Mouse (Mus musculus) adrenal gland, adult 18-20 months (tissue): ENCODE measurements at regions not wholly inside any gene's neighbourhood (a gene's known extent, or its start where the extent isn't known, plus 50 kb on each side); places are given as distances from the start of the nearest gene placed in this dataset.
"Not testable (repeated sequence)": the region's sequence is repeated elsewhere in the genome, so short reads cannot be mapped to it uniquely, and the experiment has no call there.

ENCODE experiments used
- DNase-seq, 2 experiments: peaks; one replicate each; pipeline ENCODE4 v3.0.0; 2021 to 2022; ENCODE audit warnings: low spot score in 2 of 2

GRCm38 (mm10) chr6:95058017-95058416 lies 59.0 kb upstream of the Kbtbd8 start:
- no peak for DNase-seq

GRCm38 (mm10) chr6:95056222-95056621 lies 60.8 kb upstream of the Kbtbd8 start:
- DNase-seq: no peak

GRCm38 (mm10) chr6:95053717-95054382 lies 63.2 kb upstream of the Kbtbd8 start:
- no peak for DNase-seq

DNA sequence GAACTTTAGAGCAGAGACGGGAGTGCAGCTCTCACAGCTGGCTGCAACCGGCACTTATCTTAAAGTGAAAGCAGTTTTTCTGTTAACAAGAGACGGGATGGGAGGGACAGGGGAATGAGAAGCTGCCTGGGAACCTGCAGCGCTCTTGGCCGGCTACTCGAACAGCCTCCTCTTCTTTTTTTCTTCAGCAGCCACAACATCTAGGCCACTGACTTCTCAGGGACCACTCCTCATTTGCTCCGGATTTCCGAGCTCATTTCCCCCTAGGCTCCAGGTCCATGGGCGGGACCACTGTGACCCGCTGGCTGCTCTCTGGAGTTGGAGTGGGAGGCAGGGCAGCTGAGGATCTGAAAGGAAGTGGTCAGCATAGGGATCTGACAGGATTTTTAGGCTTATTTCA lies 75.7 kb upstream of the Kbtbd8 start:
- not testable (repeated sequence) for DNase-seq

DNA sequence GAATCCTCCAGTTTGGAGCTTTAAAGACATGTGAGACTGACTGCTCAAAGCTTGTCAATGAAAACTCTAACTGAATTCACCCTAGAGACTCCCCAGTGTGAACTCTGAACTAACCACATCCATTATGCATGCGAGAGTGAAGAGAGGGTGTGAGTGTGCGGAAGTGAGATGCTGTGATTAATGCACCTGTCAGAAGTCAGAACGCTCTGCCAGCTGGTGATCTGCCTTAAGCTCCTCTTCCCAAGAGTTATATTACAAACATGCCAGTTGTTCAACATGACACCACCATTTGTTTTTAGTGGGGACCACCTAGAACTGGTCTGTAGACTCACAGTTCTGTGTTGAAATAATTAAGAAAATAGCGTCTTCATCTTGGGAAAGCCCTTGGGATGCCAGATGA lies 92.8 kb upstream of the Kbtbd8 start:
- no peak for DNase-seq

GRCm38 (mm10) chr6:95021724-95022123 lies 95.3 kb upstream of the Kbtbd8 start:
- DNase-seq: no peak

- DNase-seq: no peak
These were observed 99.1 kb upstream of the Kbtbd8 start for GRCm38 (mm10) chr6:95017911-95018310.

DNA sequence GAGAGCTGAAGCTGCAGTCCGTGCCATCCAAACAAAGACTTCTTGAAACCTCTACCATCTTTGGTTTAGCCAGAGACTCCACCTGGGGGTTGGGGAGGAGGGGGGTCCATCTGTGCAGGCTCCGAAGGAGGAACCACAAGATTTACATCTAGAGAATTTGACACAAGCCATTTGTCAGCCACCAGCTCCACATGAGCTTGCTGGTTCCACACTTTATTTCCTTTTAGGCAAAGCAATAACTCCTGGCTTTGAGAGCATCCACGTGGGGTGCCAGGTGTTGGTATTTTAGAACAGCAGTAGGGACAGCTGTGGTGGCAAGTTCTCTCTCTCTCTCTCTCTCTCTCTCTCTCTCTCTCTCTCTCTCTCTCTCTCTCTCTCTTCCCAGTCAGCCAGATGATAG lies 99.6 kb upstream of the Kbtbd8 start:
- DNase-seq: no peak

- no peak for DNase-seq
These were observed 103.9 kb upstream of the Kbtbd8 start for GRCm38 (mm10) chr6:95013096-95013495.

GRCm38 (mm10) chr6:95006485-95006884 lies 110.6 kb upstream of the Kbtbd8 start:
- DNase-seq: no peak

DNA sequence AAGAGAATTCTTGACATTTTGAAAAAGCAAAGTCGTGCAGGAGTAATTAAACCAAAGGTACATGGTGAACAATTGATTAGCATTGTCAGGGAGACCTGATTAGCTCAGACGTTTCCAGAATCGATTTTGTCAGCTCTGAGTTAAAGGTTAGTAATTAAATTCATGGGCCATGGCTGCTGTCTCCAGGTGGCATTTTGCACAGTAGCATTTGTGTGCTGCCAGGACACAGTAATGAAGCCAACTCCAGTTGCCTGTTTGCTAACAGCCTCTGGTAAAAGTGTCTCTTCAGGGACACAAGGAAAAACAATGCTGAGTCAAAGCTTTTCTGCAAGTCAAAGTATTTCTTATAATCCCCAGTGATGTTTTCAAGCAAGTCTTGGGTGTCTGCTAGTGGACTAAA lies 113.3 kb upstream of the Kbtbd8 start:
- no peak for DNase-seq

- DNase-seq: no peak
These were observed 117.5 kb upstream of the Kbtbd8 start for GRCm38 (mm10) chr6:94999562-94999961.

DNA sequence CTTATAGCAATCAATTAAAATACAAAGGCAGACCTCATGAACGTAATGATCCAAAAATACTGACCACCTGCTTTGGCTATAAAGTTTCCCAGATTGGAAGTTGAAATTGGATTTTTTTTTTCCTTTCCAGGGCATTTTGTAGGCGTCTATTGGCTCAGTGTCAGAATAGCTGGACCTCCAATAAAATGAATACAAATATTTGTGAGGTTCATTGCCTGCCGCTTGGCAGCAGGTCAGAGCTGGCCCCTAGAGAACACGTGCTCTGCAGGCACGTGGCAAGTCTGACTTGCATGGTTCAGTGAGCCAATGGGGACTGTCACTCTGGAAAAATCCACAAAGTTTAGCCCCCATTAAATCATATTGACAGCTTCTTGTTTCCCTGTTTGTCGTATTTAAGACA lies 118.0 kb upstream of the Kbtbd8 start:
- DNase-seq: peak; percentile 13 to 43

DNA sequence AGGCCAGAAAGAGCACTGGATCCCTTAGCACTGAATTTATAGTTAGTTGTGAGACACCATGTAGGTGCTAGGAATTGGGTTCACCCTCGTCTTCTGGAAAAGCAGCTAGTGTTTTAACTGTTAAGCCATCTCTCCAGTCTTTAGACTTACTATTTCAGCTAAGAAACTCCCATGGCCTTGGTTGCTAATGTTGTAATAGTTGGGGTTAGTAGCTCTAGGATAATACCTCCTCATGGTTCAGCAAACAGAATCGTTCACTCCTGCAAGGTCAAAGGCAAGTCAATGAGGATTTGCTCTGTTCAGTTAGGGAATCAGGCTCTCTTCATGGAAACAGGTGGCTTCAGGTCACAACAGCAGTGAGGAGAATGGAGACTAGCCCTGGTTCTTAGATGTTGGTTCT lies 118.7 kb upstream of the Kbtbd8 start:
- DNase-seq: no peak

DNA sequence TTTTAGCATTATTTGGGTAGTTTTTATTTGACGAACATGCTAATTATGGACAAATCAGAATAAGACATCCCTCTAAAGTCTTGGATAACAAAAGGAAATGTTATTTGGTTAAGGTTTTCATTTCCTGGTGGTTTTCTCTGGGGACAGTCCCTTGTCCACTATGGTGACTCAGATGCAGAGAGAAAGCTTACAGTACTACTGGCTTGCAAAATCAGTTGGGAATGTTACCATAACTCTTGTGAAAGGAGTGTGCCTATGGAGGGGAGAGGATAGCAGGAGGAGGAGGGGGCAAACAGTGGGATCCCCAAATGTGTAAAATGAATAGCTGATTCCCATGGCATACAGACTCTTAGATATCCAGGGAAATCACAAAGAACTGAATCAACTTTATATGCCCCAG lies 122.7 kb upstream of the Kbtbd8 start:
- no peak for DNase-seq

GRCm38 (mm10) chr6:94987427-94987826 lies 129.6 kb upstream of the Kbtbd8 start:
- no peak for DNase-seq

GRCm38 (mm10) chr6:94986346-94986745 lies 130.7 kb upstream of the Kbtbd8 start:
- DNase-seq: no peak

GRCm38 (mm10) chr6:94984411-94984895 lies 132.6 kb upstream of the Kbtbd8 start:
- DNase-seq: no peak

DNA sequence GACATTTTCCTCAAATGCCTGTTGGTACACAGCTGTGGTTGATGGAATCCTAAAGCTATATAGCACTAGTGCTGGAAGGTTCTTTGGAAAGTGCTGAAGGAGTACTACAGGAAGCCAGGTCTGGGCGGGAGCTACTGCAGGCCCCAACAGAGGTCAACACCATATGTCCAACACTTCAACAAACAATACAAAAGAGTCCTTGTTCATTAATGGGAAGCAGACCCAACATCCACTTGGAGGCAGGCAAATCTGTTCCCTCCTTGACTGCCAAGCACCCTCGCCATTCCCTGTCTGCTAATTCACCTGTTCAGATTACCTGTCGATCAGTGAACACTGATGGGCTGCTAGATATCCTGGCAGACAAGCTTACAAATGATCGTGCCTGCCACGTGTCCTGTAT lies 148.4 kb upstream of the Kbtbd8 start:
- DNase-seq: no peak

- no peak for DNase-seq
These were observed 150.1 kb upstream of the Kbtbd8 start for GRCm38 (mm10) chr6:94966962-94967361.

DNA sequence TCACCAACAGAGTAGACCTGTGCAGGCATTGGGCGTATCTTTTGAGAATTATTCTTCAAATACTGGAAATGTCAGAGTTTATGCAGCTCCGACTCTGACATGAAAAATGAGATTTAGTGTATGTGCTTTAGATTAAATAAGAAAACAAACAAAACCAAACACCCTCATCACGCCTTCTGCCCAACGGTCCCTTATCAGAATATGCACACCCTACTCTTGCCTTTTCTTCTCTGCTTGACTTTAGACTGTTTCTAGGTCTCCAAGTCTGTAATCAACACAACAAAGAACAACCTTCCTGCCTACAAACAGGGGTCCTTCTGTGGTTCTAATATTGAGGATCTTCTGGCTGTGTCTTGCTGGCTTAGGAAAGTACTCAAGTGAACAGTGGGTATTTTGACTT lies 153.8 kb upstream of the Kbtbd8 start:
- DNase-seq: no peak

- no peak for DNase-seq
These were observed 154.5 kb upstream of the Kbtbd8 start for GRCm38 (mm10) chr6:94962411-94963087.

- no peak for DNase-seq
These were observed 155.2 kb upstream of the Kbtbd8 start for GRCm38 (mm10) chr6:94961821-94962220.
